Mouse (Mus musculus): ENCODE results near the gene Tmem120b.

DNA sequence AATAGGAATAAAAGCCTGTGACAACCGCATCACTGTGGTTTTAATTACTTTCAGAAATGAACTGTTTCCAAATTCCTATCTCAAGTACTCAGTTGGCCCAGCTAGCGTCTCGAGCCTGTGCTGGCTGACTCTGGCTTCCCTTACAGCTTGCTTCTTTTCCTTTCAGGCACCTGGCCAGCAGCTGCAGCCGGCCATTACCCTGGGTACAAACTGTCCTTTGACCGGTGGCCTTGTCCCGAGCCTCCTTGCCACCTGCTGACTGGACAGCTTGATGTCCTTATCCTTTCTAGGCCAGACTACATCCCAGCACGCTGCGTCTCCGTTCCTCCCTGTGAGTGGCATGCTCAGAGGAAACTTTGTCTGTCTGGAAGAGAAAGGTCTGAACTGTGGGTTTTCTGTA lies 17.3 kb upstream of the Tmem120b start:
- TF ChIP-seq CTCF (IDR thresholded peaks at IDR 0.05 in 2 of 3, conservative IDR thresholded peaks at IDR 0.05 in 1 of 3; ENCODE audit: control insufficient read depth in 1 of 3, insufficient read depth in 1 of 3, low read depth in 2 of 3, low read length in 3 of 3, poor library complexity in 1 of 3, severe bottlenecking in 1 of 3) (no peak), E2F4 (IDR thresholded peaks at IDR 0.05; ENCODE audit: borderline replicate concordance, low read depth, low read length) (no peak), POLR2A (IDR thresholded peaks at IDR 0.05; ENCODE audit: control insufficient read depth in 1 of 2, insufficient read depth in 1 of 2, low read depth in 1 of 2, low read length in 2 of 2, poor library complexity in 1 of 2) (no peak)
